Mouse (Mus musculus): ENCODE results near the gene Il17ra. TPM values are rescaled to one million over a fixed set of nuclear protein-coding genes. Genes with fewer than 3 reads are reported as not detected.
A peak's percentile ranks its signal among the peaks of the same experiment; 100 is the strongest.

Gene Il17ra
- polyA plus RNA-seq, 1 experiment, result 12.0 TPM

- no peaks in the 10 kb centered on the region for H3K79me2 ChIP-seq (ENCODE audit: control insufficient read depth, insufficient read depth)
- peaks cover 25% of the 10 kb centered on the region for H3K27me3 ChIP-seq (ENCODE audit: control insufficient read depth, insufficient read depth, insufficient read length)
- H3ac ChIP-seq (ENCODE audit: control insufficient read depth, insufficient read length), result no peak overlapping the region
- no peak overlapping the region for H3K4me2 ChIP-seq (ENCODE audit: low read depth)
- H3K4me3 ChIP-seq, result no peak overlapping the region
- H3K36me3 ChIP-seq (ENCODE audit: control insufficient read depth, insufficient read depth), result no peaks in the 10 kb centered on the region
- no peak for TF ChIP-seq REST (IDR thresholded peaks at IDR 0.05; ENCODE audit: insufficient read depth, insufficient read length)
- TF ChIP-seq USF1 (IDR thresholded peaks at IDR 0.05; ENCODE audit: low read depth), result no peak
- no peak for TF ChIP-seq POLR2AphosphoS2 (IDR thresholded peaks at IDR 0.05; ENCODE audit: insufficient read length, low read depth)
- no peak for TF ChIP-seq TCF3 (IDR thresholded peaks at IDR 0.05; ENCODE audit: insufficient read length, low read depth)
- TF ChIP-seq MAX (IDR thresholded peaks at IDR 0.05; ENCODE audit: low read depth), result no peak
- TF ChIP-seq CEBPB (IDR thresholded peaks at IDR 0.05; ENCODE audit: insufficient read depth, poor library complexity, severe bottlenecking), result no peak
- TF ChIP-seq TCF12 (IDR thresholded peaks at IDR 0.05; ENCODE audit: insufficient read depth, poor library complexity, severe bottlenecking), result no peak
- no peak for TF ChIP-seq SRF (IDR thresholded peaks at IDR 0.05; ENCODE audit: control insufficient read depth, insufficient read length, low read depth)
- no peak for TF ChIP-seq MYOG (IDR thresholded peaks at IDR 0.05; ENCODE audit: control insufficient read depth in 1 of 3, insufficient read depth in 1 of 3, insufficient read length in 2 of 3, low read depth in 2 of 3)
- no peak for TF ChIP-seq POLR2A (IDR thresholded peaks at IDR 0.05; ENCODE audit: insufficient read length, low read depth)
- TF ChIP-seq E2F4 (IDR thresholded peaks at IDR 0.05; ENCODE audit: insufficient read depth), result no peak
- no peak for TF ChIP-seq MYOD1 (IDR thresholded peaks at IDR 0.05; ENCODE audit: control insufficient read depth in 1 of 3, insufficient read length in 2 of 3, low read depth in 2 of 3)
Measured at GRCm38 (mm10) chr6:120489461-120489860, 26.4 kb downstream of the Il17ra start.

GRCm38 (mm10) chr6:120491064-120491463, 28.0 kb downstream of the Il17ra start:
- H3K27me3 ChIP-seq (ENCODE audit: control insufficient read depth, insufficient read depth, insufficient read length), result peaks cover 25% of the 10 kb centered on the region
- no peak for TF ChIP-seq TCF12 (IDR thresholded peaks at IDR 0.05; ENCODE audit: insufficient read depth, poor library complexity, severe bottlenecking)
- TF ChIP-seq MYOG (IDR thresholded peaks at IDR 0.05; ENCODE audit: control insufficient read depth in 1 of 3, insufficient read depth in 1 of 3, insufficient read length in 2 of 3, low read depth in 2 of 3), result no peak
- TF ChIP-seq SRF (IDR thresholded peaks at IDR 0.05; ENCODE audit: control insufficient read depth, insufficient read length, low read depth), result no peak
- TF ChIP-seq TCF3 (IDR thresholded peaks at IDR 0.05; ENCODE audit: insufficient read length, low read depth), result no peak
- no peak for TF ChIP-seq CEBPB (IDR thresholded peaks at IDR 0.05; ENCODE audit: insufficient read depth, poor library complexity, severe bottlenecking)
- TF ChIP-seq POLR2A (IDR thresholded peaks at IDR 0.05; ENCODE audit: insufficient read length, low read depth), result no peak
- TF ChIP-seq REST (IDR thresholded peaks at IDR 0.05; ENCODE audit: insufficient read depth, insufficient read length), result no peak
- no peak for TF ChIP-seq MYOD1 (IDR thresholded peaks at IDR 0.05; ENCODE audit: control insufficient read depth in 1 of 3, insufficient read length in 2 of 3, low read depth in 2 of 3)
- no peak for TF ChIP-seq E2F4 (IDR thresholded peaks at IDR 0.05; ENCODE audit: insufficient read depth)
- no peak for TF ChIP-seq USF1 (IDR thresholded peaks at IDR 0.05; ENCODE audit: low read depth)
- TF ChIP-seq MAX (IDR thresholded peaks at IDR 0.05; ENCODE audit: low read depth), result no peak
- TF ChIP-seq POLR2AphosphoS2 (IDR thresholded peaks at IDR 0.05; ENCODE audit: insufficient read length, low read depth), result no peak

GRCm38 (mm10) chr6:120491862-120492498, 28.9 kb downstream of the Il17ra start:
- H3K4me2 ChIP-seq (ENCODE audit: low read depth), result no peak overlapping the region
- no peaks in the 10 kb centered on the region for H3K79me2 ChIP-seq (ENCODE audit: control insufficient read depth, insufficient read depth)
- TF ChIP-seq REST (IDR thresholded peaks at IDR 0.05; ENCODE audit: insufficient read depth, insufficient read length) (no peak), MYOG (IDR thresholded peaks at IDR 0.05; ENCODE audit: control insufficient read depth in 1 of 3, insufficient read depth in 1 of 3, insufficient read length in 2 of 3, low read depth in 2 of 3) (peak in 1 of 3 experiments; percentile 3)
- peaks cover 25% of the 10 kb centered on the region for H3K27me3 ChIP-seq (ENCODE audit: control insufficient read depth, insufficient read depth, insufficient read length)
- no peak overlapping the region for H3ac ChIP-seq (ENCODE audit: control insufficient read depth, insufficient read length)
- H3K36me3 ChIP-seq (ENCODE audit: control insufficient read depth, insufficient read depth), result no peaks in the 10 kb centered on the region
- no peak overlapping the region for H3K4me3 ChIP-seq

More at GRCm38 (mm10) chr6:120491064-120491463, 28.0 kb downstream of the Il17ra start:
- Histone ChIP-seq H3K4me3 (no peak overlapping the region), H3K4me2 (ENCODE audit: low read depth) (no peak overlapping the region), H3K36me3 (ENCODE audit: control insufficient read depth, insufficient read depth) (no peaks in the 10 kb centered on the region), H3K79me2 (ENCODE audit: control insufficient read depth, insufficient read depth) (no peaks in the 10 kb centered on the region), H3ac (ENCODE audit: control insufficient read depth, insufficient read length) (no peak overlapping the region)

GRCm38 (mm10) chr6:120492499-120493373, 29.7 kb downstream of the Il17ra start:
- Histone ChIP-seq H3K27me3 (ENCODE audit: control insufficient read depth, insufficient read depth, insufficient read length) (peaks cover 25% of the 10 kb centered on the region), H3K36me3 (ENCODE audit: control insufficient read depth, insufficient read depth) (no peaks in the 10 kb centered on the region)

More at GRCm38 (mm10) chr6:120492499-120493373, 29.7 kb downstream of the Il17ra start:
- TF ChIP-seq REST (IDR thresholded peaks at IDR 0.05; ENCODE audit: insufficient read depth, insufficient read length) (peak; percentile 91), MYOD1 (IDR thresholded peaks at IDR 0.05; ENCODE audit: control insufficient read depth in 1 of 3, insufficient read length in 2 of 3, low read depth in 2 of 3) (no peak), E2F4 (IDR thresholded peaks at IDR 0.05; ENCODE audit: insufficient read depth) (no peak)
- Histone ChIP-seq H3K79me2 (ENCODE audit: control insufficient read depth, insufficient read depth) (no peaks in the 10 kb centered on the region), H3K4me2 (ENCODE audit: low read depth) (peak overlapping the region; percentile 55), H3ac (ENCODE audit: control insufficient read depth, insufficient read length) (peak overlapping the region; percentile 1), H3K4me3 (no peak overlapping the region)
